Mouse (Mus musculus) layer of hippocampus, adult 9-10 months (tissue): ENCODE measurements at regions not wholly inside any gene's neighbourhood (a gene's known extent, or its start where the extent isn't known, plus 50 kb on each side); places are given as distances from the start of the nearest gene placed in this dataset.
"Not testable (repeated sequence)": the region's sequence is repeated elsewhere in the genome, so short reads cannot be mapped to it uniquely, and the experiment has no call there.

Source experiments
- DNase-seq: peaks from one replicate; pipeline ENCODE4 v3.0.0; 2022; ENCODE audit warnings: low spot score

DNA sequence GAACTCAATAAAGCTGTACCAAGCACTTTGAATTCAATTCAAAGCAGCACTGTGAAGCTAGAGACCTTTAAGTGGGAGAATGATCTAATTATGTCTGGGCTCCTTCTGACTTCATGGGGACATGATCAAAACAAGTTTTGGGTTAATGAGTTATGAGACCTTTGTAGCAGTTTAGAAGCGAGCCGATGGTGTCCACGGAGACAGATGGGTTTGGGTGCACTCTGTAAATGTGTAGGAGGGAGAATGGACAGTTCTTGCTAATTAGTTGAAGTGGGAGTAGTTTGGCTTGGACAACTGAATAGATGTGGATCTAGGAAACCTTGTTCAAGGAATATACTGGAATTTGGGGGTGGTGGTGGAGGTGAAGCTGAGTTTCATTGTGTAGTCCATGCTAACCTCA, 186.3 kb upstream of the Cldn34b3 start:
- DNase-seq = no peak

DNA sequence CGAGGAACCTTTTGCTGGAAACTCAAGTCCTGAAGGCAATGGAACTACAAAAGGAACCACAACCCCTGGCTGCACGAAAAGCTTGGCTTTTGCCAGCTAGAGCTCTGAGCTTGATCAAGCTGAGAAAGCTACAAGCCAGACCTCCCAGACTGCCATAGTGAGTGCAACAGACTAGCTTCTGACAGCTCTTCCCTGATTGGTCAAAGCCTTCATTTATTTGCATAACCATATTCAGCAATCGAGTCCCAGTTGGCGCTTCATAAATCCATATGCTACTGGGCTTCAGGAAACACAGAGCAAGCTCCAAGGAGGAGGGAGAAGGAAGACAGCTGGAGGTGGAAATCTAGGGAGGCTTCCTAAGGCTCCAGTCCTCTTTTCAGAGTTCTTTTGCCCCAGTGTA, 181.4 kb upstream of the Cldn34b3 start:
- no peak for DNase-seq

DNA sequence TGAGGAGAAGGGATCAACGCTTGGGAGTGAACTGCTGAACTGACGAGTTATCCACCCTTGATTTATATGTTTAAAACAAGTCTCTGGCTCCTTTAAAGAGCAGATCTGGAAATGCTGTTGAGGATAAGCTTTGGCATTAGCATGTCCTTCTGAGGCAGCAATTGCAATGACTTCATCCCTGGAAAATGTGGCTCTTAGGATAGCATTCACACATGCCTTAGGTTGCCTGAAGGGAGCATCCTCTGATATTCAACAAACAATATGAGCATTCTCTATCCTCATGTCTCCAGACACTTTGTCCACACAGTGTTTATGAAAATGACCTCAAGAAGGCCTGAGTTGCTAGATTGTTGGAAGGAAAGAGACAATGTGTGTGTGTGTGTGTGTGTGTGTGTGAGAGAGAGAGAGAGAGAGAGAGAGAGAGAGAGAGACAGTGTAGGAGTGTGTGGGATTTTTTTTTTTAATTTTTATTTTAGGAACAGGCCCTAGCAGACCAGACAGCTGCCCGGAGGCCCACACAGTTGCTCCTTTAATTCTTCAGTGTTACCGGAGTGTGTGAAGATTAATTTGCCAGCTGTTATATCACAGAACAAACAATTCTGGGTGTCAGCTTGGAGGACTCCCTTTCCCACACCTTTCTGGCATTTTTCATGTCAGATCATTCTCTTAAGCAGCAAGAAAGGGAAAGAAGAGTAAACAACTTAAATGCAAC, 153.2 kb upstream of the Cldn34b3 start:
- DNase-seq = no peak

DNA sequence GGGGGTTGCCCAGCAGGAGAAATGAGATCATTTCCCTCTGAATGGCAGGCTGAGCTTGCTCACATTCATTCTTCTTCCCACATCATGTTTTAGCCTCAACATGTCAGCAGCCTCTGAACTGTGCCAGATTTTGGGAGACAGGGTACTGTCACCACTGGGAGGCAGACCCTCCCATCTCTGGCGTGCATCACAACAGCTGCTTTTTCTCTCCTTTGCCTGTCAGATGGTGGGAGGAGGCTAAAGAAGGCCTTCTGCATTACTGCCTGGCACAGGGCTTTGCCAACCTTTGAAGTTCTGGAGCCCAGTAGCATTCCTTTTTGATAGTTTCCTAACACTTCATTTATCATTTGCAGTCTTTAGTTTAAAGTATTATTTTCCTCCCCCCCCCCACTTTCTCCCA, 148.0 kb upstream of the Cldn34b3 start:
- no peak for DNase-seq

DNA sequence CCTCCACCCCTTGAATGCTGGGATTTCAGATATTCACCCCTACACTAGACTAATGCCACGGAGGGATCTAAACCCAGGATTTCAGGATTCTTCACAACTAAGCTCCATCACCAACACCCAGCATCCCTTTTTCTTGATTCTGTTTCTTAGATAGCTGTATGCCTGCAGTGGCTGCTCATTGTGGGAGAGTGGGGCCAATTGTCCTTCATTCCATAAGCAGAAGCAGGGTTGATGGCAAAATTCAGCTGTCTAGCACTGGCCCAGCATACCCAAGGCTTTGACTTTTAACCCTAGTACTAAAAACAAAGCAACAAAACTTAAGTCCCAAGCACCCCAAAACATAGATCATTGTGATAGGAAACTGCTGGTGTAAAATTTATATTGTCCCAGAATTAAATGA, 147.5 kb upstream of the Cldn34b3 start:
- no peak for DNase-seq

DNA sequence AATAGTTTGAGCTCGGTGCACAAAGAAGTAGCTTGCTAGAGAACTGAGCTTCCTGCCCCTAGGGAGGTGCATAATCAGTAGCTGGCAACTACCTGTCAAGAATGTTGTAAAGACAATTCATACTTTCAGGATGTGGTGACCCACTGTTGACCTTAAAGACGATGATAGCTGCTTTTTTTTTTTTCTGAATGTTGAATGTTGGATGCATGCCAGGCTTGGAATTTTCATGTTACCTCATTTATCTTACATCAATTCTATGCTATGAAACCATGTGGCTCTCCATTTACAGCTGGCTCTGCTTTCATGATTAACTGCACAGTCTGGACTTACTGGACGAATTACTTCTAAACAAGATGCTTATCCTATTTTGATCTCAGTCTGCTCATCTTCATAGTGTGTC, 143.2 kb upstream of the Cldn34b3 start:
- DNase-seq = no peak

DNA sequence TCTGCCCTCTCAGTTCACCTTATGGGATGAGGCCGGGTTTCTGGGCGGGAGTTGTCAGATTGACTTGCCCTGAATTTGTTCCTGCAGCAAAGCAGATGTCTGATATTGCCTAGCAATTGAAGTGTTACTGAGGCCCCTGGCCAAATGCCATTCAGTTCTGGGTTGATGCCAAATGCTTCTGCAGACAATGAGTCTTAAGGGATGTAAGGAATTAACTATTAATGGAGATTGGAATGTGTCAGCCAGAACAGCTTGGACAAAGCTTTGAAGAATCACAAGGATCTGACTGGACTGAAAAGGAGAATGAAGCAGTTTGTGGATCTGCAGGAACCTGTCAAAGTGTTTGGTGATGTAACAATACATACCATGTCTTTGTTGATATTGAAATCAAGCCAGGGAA, 140.7 kb upstream of the Cldn34b3 start:
- DNase-seq = no peak

DNA sequence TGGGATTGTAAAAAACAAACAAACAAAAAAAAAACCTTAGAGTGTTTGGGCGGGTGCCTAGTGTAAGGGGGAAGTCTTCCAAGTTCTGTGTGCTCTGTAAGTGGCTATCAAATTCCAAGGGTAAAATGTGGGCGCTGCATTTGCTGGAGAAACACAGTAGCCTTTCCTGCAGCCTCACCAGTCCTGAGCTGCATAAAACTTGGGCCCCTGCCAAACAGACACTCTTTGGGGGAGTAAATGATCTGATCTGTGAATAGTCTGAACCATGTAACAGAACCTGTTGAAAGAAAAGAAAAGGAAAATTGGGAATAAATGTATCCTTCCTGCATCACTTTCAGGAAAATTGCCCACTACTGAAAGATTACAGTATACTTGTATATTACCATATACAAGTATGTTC, 126.4 kb upstream of the Cldn34b3 start:
- DNase-seq = no peak

DNA sequence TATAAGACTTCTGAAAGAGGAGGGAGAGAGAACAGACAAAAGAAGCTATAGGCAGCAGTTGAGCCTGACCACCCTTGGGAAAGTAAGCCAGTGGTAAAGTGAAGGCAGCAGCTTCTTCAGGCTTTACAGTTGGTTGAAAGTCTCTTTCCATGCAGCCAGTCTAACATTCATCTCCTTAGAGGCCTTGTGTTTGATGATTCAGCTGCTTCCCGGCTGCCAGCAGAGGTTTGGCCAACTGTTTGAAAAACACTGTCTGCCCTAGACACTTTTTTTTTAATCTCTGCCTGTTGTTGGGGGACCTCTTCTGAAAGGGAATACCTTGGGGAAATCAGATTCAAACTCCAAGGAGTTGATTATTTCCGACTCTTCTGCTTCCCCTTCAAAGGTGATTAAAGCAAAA, 123.1 kb upstream of the Cldn34b3 start:
- no peak for DNase-seq

DNA sequence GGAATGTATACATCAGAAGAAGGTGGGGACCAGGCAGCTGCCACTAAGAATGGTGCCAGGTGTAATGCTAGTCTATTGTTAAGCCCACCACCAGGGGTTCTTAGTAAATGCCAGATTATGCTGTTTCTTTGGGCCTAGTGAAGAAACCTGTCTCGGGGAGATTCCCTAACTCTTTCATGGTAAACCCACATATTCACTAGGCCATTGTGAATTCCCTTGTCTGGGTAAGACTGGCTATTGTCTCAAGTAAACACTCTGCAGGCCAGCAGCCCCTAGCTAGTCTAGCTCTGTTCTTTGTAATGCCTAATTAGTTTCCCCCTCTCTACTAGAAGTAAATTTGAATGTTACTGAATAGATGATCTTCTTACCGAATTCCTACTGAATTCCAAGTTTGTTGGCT, 89.3 kb upstream of the Cldn34b3 start:
- not testable (repeated sequence) for DNase-seq

DNA sequence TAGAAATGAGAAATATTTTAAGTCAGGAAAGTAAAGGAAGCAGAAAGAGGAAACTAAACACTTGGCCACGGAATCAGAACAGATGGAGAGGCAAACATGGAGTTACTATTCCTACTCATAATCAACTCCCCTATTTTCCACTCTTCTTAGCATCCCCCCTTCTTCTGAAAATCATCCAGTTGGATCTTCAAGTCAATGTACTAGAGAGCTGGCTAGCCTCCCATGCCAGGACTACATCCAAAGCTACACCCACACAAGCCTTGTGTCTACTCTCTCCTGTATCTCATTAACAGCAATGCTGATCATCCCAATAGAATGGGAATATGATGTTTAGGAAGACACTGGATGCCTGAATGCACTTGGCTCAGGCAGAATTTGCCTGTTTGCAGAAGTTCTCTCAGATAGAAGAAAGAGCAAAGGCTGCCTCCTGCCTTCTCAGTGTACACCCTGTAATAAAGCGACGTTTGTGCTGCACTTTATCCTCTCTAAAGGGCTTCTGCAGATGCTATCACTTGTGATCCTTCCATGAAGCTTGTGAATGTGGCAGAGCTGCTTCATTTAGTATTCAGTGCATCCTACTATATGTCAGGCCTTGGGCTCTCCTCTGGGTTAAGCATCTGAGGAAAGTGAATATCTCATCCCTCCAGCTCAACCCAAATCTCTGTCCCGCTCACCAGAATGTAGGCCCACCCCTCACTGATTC, 82.5 kb upstream of the Cldn34b3 start:
- DNase-seq = peak; percentile 30

DNA sequence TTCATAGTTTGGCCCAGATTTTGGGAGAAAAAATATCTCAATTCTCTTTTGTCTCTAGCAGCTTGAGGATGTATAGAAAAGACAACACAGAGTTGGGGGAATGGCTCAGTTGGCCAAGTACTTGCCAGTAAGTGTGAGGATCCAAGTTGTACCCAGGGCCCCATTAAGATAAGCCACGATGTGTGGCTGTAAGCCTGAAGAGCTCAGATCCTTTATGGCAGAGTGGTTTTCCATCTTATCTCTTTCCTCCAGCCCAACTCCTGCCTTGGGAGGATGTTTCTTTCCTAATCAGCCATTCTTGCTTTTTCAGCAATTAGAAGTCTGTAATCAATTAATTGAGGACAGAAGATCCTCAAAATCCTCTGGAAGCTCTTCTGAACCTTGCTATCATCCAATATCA, 63.5 kb upstream of the Cldn34b3 start:
- no peak for DNase-seq

DNA sequence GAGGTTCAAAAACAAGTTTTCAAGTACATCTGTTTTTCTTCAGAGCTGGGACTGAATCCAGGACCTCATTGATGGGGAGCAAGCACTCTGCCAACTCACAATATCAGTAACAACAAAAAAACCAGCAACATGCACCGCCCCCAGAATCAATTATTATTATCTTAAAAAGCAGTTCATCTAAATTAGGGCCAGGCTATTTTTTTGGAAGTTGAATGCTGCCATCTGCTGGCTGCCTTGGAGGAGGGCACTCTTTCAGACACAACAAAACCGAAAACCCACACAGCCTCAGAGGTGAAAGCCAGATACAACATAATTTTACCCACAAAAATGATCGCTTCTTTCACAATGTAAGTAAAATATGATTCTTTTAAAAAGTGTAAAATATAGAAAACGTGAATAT, 62.7 kb upstream of the Cldn34b3 start:
- peak; percentile 26 for DNase-seq
